Mouse (Mus musculus) heart, embryonic 12.5 days (tissue): ENCODE measurements at regions not wholly inside any gene's neighbourhood (a gene's known extent, or its start where the extent isn't known, plus 50 kb on each side); places are given as distances from the start of the nearest gene placed in this dataset.

ENCODE experiments used
- ATAC-seq: fragments of 200-750 bp; cut with Nextera tagmentation; 2 replicates; pipeline ENCODE4 v1.8.0; 2017; ENCODE audit warnings: moderate TSS enrichment, moderate library complexity; ENCODE audit not compliant: insufficient number of reproducible peaks, low FRiP score
- H3K27ac ChIP-seq: fragments of 300-500 bp; sonication (generic); 2 replicates; pipeline ENCODE4 v1.5.1; 2016; ENCODE audit warnings: mild to moderate bottlenecking, moderate library complexity; ENCODE audit not compliant: poor library complexity, severe bottlenecking
- H3K27me3 ChIP-seq: fragments of 300-500 bp; sonication (generic); replicated peaks from 2 replicates; pipeline ENCODE4 v1.6.1; 2016; ENCODE audit warnings: mild to moderate bottlenecking, moderate library complexity
- H3K36me3 ChIP-seq: fragments of 300-500 bp; sonication (generic); 2 replicates; pipeline ENCODE4 v1.6.1; 2016; ENCODE audit warnings: mild to moderate bottlenecking, moderate library complexity
- H3K4me1 ChIP-seq: fragments of 300-500 bp; sonication (generic); replicated peaks from 2 replicates; pipeline ENCODE4 v1.6.1; 2016; ENCODE audit warnings: mild to moderate bottlenecking
- H3K4me2 ChIP-seq: fragments of 300-500 bp; sonication (generic); 2 replicates; pipeline ENCODE4 v1.6.1; 2016; ENCODE audit warnings: mild to moderate bottlenecking, moderate library complexity
- H3K4me3 ChIP-seq: fragments of 300-500 bp; sonication (generic); 2 replicates; pipeline ENCODE4 v1.5.1; 2016; ENCODE audit warnings: mild to moderate bottlenecking
- H3K9ac ChIP-seq: fragments of 300-500 bp; sonication (generic); 2 replicates; pipeline ENCODE4 v1.6.1; 2016; ENCODE audit warnings: mild to moderate bottlenecking, moderate library complexity
- H3K9me3 ChIP-seq: fragments of 300-500 bp; sonication (generic); replicated peaks from 2 replicates; pipeline ENCODE4 v1.6.1; 2016; ENCODE audit warnings: mild to moderate bottlenecking, moderate library complexity
- WGBS: fragments of 180-500 bp; shearing (Covaris S2); methylation state at CpG from one replicate; pipeline ENCODE4 v1.1.7; 2016; 5-methylcytosine and 5-hydroxymethylcytosine counted together

- Histone ChIP-seq H3K36me3 (no peaks in the 10 kb centered on the region), H3K4me3 (no peak overlapping the region), H3K4me2 (no peak overlapping the region), H3K9ac (no peak overlapping the region), H3K27ac (no peak overlapping the region), H3K4me1 (no peaks in the 10 kb centered on the region), H3K27me3 (no peaks in the 10 kb centered on the region), H3K9me3 (no peaks in the 10 kb centered on the region)
- no peak for ATAC-seq
- WGBS, result 76% methylated on average over 4 of the region's 4 CpGs
Observed at GRCm38 (mm10) chr9:30534961-30535360, 108.1 kb downstream of the Snx19 start.

GRCm38 (mm10) chr9:30533780-30534343 lies 107.0 kb downstream of the Snx19 start:
- H3K27ac ChIP-seq, result no peak overlapping the region
- no peaks in the 10 kb centered on the region for H3K4me1 ChIP-seq
- H3K36me3 ChIP-seq, result no peaks in the 10 kb centered on the region
- WGBS, result 82% methylated on average over 11 of the region's 11 CpGs
- H3K4me3 ChIP-seq, result no peak overlapping the region
- no peaks in the 10 kb centered on the region for H3K9me3 ChIP-seq
- H3K9ac ChIP-seq, result no peak overlapping the region
- ATAC-seq, result no peak
- no peak overlapping the region for H3K4me2 ChIP-seq
- no peaks in the 10 kb centered on the region for H3K27me3 ChIP-seq

GRCm38 (mm10) chr9:30533091-30533779 lies 106.3 kb downstream of the Snx19 start:
- Histone ChIP-seq H3K4me1 (no peaks in the 10 kb centered on the region), H3K4me2 (no peak overlapping the region), H3K4me3 (no peak overlapping the region), H3K36me3 (no peaks in the 10 kb centered on the region), H3K27ac (no peak overlapping the region), H3K9me3 (no peaks in the 10 kb centered on the region), H3K27me3 (no peaks in the 10 kb centered on the region), H3K9ac (no peak overlapping the region)
- ATAC-seq, result no peak
- 75% methylated on average over 9 of the region's 9 CpGs for WGBS

- no peak for ATAC-seq
- WGBS, result 59% methylated on average over 5 of the region's 5 CpGs
- no peaks in the 10 kb centered on the region for H3K36me3 ChIP-seq
- H3K4me1 ChIP-seq, result 0 out of 2 replicates have a peak, but pooled peaks cover 7% of the 10 kb centered on the region
- H3K9ac ChIP-seq, result no peak overlapping the region
- no peak overlapping the region for H3K27ac ChIP-seq
- no peak overlapping the region for H3K4me3 ChIP-seq
- no peak overlapping the region for H3K4me2 ChIP-seq
- no peaks in the 10 kb centered on the region for H3K9me3 ChIP-seq
- H3K27me3 ChIP-seq, result no peaks in the 10 kb centered on the region
Observed at GRCm38 (mm10) chr9:30525086-30525485, 98.2 kb downstream of the Snx19 start.

GRCm38 (mm10) chr9:30524401-30525066 lies 97.6 kb downstream of the Snx19 start:
- Histone ChIP-seq H3K27me3 (no peaks in the 10 kb centered on the region), H3K4me2 (no peak overlapping the region), H3K36me3 (no peaks in the 10 kb centered on the region), H3K4me3 (no peak overlapping the region), H3K27ac (no peak overlapping the region), H3K4me1 (0 out of 2 replicates have a peak, but pooled peaks cover 7% of the 10 kb centered on the region), H3K9ac (no peak overlapping the region), H3K9me3 (no peaks in the 10 kb centered on the region)
- WGBS, result 76% methylated on average over 6 of the region's 6 CpGs
- ATAC-seq, result no peak

- Histone ChIP-seq H3K4me2 (no peak overlapping the region), H3K4me3 (no peak overlapping the region), H3K27me3 (no peaks in the 10 kb centered on the region), H3K9me3 (no peaks in the 10 kb centered on the region), H3K27ac (no peak overlapping the region), H3K36me3 (no peaks in the 10 kb centered on the region), H3K4me1 (0 out of 2 replicates have a peak, but pooled peaks cover 7% of the 10 kb centered on the region), H3K9ac (no peak overlapping the region)
- 86% methylated on average over 2 of the region's 2 CpGs for WGBS
- ATAC-seq, result no peak
Observed at GRCm38 (mm10) chr9:30523852-30524251, 96.9 kb downstream of the Snx19 start.

- Histone ChIP-seq H3K27me3 (no peaks in the 10 kb centered on the region), H3K4me3 (no peak overlapping the region), H3K9me3 (no peaks in the 10 kb centered on the region), H3K9ac (no peak overlapping the region), H3K27ac (no peak overlapping the region), H3K4me2 (no peak overlapping the region), H3K36me3 (no peaks in the 10 kb centered on the region), H3K4me1 (0 out of 2 replicates have a peak, but pooled peaks cover 7% of the 10 kb centered on the region)
- ATAC-seq, result no peak
- WGBS, result 81% methylated on average over 10 of the region's 10 CpGs
Observed at GRCm38 (mm10) chr9:30522595-30523350, 95.9 kb downstream of the Snx19 start.

- no peak overlapping the region for H3K4me2 ChIP-seq
- no peaks in the 10 kb centered on the region for H3K36me3 ChIP-seq
- no peak overlapping the region for H3K27ac ChIP-seq
- WGBS, result 85% methylated on average over 6 of the region's 6 CpGs
- no peaks in the 10 kb centered on the region for H3K27me3 ChIP-seq
- no peak overlapping the region for H3K9ac ChIP-seq
- H3K4me3 ChIP-seq, result no peak overlapping the region
- no peak for ATAC-seq
- 0 out of 2 replicates have a peak, but pooled peaks cover 7% of the 10 kb centered on the region for H3K4me1 ChIP-seq
- H3K9me3 ChIP-seq, result no peaks in the 10 kb centered on the region
Observed at GRCm38 (mm10) chr9:30521556-30522240, 94.8 kb downstream of the Snx19 start.

GRCm38 (mm10) chr9:30520853-30521439 lies 94.0 kb downstream of the Snx19 start:
- no peaks in the 10 kb centered on the region for H3K27me3 ChIP-seq

GRCm38 (mm10) chr9:30520116-30520515 lies 93.2 kb downstream of the Snx19 start:
- H3K27me3 ChIP-seq, result no peaks in the 10 kb centered on the region
- no peaks in the 10 kb centered on the region for H3K36me3 ChIP-seq
- H3K9ac ChIP-seq, result no peak overlapping the region
- 0 out of 2 replicates have a peak, but pooled peaks cover 4% of the 10 kb centered on the region for H3K4me1 ChIP-seq
- no peak overlapping the region for H3K27ac ChIP-seq
- ATAC-seq, result no peak
- WGBS, result 78% methylated on average over 1 of the region's 1 CpGs
- no peak overlapping the region for H3K4me3 ChIP-seq
- no peak overlapping the region for H3K4me2 ChIP-seq
- H3K9me3 ChIP-seq, result no peaks in the 10 kb centered on the region

More at GRCm38 (mm10) chr9:30520853-30521439, 94.0 kb downstream of the Snx19 start:
- no peak overlapping the region for H3K4me3 ChIP-seq
- 0 out of 2 replicates have a peak, but pooled peaks cover 7% of the 10 kb centered on the region for H3K4me1 ChIP-seq
- no peak overlapping the region for H3K27ac ChIP-seq
- H3K9me3 ChIP-seq, result no peaks in the 10 kb centered on the region
- no peak for ATAC-seq
- H3K9ac ChIP-seq, result no peak overlapping the region
- no peaks in the 10 kb centered on the region for H3K36me3 ChIP-seq
- WGBS, result 59% methylated on average over 9 of the region's 9 CpGs
- no peak overlapping the region for H3K4me2 ChIP-seq
